Mouse (Mus musculus) stomach, postnatal 0 days (tissue): ENCODE results near the gene Commd2.

Experiments
- CTCF ChIP-seq: IDR thresholded peaks from 2 replicates; pipeline ENCODE4 v1.5.1; 2016; ENCODE audit warnings: antibody characterized with exemption, low read depth, mild to moderate bottlenecking, moderate library complexity
- EP300 ChIP-seq: optimal IDR thresholded peaks from 2 replicates; pipeline ENCODE3; 2016; ENCODE audit warnings: antibody characterized with exemption

- TF ChIP-seq CTCF (no peak), EP300 (no peak)
Measured at GRCm38 (mm10) chr3:57611776-57612175, 39.7 kb downstream of the Commd2 start.
